Mouse (Mus musculus) kidney, postnatal 4 days (tissue): ENCODE measurements around the gene Ptpn13.
A peak's percentile ranks its signal among the peaks of the same experiment; 100 is the strongest.

ENCODE experiments used
- DNase-seq, 2 experiments: peaks; one replicate each; pipeline ENCODE4 v3.0.0; 2021; ENCODE audit warnings: mixed read lengths in 2 of 2

The Ptpn13 gene

DNA sequence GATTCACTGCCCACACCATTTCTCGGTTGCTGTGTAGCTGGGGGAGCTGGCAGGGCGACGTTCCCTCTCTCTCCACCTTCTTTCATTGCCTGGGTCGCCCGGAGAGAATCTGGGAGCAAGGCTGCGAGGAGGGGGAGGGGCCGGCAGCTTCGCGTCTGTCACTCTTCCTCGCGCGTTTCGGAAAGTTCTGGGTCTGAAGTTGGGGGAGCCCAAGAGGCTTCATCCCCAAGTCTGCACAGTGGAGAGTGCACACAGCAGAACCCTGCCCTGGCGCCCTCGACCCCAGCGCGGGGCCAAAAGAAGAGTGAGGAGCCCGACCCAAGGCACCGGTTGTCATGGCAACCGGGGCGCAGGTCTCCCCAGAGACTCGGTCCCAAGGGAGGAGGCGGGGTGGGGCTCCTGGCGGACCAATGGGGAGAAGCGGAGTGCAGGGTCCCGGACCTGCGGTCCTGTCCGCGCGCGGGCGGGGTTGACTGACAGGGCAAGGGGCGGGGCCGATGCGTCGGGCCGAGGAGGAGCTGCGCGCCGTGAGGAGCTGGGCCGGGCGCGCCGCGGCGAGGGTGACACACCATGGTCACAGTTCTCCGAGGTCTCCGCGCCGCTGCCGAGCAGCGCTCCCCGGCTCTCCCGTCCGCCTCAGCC lies at the start of gene Ptpn13:
Ptpn13 (plus strand) TSS at position 515 of the 642 bp plus-strand sequence.
- peak; percentile 98 to 99 for DNase-seq

DNA sequence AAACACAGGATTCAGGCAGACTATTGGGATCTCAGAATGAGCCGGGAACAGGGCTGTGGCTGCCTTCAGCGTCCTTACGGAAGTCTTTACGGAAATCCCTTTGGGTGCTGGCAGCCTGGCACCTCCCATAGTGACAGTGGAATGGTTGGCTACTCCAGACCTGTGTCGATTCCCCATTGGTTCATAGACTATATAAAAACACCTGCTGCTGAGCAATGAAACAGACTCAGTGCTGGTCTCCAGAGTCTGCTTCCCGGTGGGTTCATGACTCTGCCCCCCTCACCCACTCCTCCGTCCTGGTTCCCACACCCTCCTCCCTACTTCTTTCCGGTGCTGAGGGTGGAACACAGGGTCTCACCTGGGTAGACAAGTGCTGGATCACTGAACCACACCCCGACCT lies 49.8 kb upstream of the Ptpn13 start:
- peak in 1 of 2 experiments; percentile 42 for DNase-seq

DNA sequence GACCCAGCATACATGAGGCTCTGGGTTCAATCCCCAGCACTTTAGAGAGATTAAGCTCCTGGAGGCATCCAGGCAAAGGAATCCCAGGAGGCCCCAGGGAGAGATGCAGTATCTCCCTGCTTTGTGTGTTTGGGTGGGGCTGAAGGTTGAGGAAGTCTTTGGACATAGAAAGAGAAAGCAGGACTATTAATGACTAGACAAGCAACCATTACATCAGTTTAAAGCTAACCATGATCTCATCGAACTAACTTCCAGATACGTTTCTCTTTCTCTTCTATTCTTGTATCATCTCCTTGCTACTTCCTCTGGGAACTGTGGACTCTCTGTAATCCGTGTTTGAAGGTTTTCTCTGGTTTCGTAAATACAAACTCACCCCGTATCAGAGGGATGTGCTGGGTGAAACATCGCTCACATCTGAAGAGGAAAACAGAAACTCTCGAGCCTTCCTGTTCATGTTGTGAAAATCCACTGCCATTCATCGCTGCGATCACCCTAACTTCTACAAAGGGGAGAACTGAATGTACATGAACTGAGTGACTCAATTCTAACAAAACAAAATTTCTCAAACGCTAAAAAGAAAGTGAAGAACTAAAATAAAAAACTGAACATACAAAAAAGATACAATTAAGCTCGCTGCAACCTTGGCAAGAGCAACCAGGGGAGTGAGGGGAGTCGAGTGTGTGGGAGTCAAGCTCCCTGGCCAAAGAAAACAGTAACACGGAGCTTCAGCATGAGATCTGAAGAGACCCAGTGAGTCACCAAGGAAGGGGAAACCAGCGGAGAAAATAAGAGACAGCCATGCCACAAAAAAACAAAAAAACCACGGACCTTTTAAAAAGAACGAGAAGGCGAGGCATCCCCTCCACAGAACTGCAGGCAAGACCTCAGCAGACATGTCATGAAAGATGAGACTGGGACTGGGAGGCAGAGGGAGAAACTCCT lies 48.4 kb upstream of the Ptpn13 start:
- peak; percentile 66 to 73 for DNase-seq

DNA sequence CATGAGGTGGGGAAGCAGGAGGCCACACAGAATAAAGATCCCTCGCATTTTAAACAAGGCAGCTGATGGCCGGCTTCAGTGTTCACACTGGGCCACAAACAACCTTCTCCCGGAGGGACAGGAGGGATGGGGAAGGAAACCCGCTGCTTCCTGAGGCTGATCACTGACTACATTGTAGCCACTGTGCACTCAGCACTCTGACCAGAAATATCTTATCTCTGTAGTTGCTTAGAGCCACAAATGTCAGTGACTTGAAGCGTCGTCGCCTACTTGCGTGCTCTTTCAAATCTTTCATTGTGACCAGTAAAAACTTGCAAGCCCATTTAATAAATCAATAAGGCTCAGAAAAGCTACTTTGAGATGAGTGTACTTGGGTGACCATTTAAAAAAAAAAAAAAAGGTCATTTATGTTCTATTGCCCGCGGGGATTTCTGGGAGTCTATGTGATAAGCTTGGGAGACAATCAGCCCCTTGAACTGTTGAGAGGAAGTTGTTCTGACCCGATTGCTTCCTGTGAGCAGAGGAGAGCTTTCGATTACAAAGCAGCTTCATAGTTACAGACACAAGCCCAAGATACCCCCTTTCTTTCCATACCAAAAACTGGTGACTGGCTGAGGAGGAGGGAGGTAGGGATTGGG lies 47.4 kb upstream of the Ptpn13 start:
- DNase-seq, result no peak

DNA sequence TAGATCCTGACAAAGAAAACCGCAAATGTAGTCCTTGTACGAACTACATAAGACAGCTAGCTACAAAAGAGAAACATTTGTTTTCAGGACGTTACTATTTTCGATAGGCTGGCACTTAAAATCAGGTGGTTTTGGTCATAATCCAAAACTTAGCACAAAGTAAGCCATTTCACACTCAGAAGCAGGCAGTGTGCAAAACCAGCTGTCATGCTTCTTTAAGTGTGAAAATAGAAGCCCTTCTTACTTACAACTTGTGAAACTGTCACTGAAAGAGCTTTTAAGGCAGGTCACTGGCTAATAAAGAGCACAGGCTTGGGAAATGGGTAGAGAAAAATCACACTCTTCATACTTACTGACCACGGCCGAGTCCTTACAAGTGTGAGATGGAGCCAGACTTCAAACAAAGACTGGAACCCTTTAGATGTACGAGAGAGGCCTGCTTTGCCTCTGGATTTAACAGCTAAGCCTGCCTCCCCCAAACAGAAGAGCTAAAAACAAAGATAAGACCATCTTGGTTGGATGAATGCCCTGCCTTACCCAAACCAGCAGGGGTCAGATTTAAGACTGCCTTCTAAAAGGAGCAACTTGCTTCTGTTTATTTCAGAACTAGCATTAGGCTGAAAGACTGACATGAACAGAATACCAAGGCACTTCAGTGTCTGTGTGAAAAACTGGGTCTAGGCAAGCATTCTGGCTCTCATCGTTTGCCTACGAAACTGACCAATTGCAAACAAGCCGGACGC lies 44.0 kb upstream of the Ptpn13 start:
- no peak for DNase-seq

DNA sequence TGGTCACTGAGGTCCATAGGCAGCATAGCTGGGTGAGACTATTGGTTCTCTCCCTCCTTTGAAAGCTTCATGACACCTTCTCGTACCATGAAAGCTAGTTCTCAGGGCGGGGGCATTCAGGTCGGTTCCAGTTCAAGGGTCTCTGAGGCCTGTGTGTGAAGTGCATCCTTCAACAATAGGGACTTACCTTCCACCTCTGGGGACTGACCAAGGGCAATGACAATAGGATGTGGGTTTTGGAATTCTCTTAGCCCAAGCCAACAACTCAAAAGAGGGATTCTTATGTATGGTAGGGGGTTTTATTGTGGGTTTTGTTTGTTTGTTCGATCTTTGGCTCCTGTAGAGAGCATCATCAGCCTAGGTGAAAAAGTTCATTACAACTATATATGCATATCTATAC lies 42.0 kb upstream of the Ptpn13 start:
- no peak for DNase-seq

DNA sequence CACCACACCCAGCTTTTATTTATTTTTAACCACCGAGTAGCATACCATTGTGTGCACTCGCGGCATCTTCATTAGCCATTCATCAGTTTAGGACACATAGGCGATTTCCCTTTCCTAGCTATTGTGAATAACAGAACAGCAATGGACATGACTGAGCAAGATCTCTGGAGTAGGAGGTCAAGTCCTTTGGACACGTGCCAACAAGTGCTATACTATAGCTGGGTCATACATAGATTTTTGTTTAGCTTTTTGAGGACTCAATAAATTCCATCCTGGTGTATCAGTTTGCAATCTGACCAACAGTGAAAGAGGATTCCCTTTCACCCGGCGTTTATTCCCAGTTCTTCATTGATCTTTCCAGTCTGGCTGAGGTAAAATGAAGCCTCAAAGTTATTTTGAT lies 41.0 kb upstream of the Ptpn13 start:
- no peak for DNase-seq

DNA sequence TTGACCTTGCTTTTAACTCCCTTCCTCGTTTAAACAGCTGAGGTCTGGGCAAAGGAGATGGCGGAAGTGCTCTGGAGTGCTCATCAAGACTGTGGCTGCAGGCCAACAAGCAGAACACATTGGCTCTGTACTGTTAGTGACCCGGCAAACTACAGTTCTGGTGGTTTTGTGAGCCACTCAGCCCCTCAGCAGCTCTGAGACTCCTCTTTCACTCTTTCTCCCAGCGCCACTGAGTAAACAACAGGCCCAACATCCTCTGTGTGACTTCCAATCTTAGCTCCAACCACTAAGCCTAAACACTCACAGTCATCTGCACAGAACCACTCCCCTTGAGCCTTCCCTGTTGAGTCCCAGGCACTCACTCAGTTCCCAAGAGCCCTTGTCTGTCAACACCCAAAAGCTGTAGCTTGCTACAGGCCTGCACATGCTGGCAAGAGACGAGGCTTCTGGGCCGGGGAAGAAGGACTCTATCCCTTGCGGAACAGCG lies 37.4 kb upstream of the Ptpn13 start:
- peak; percentile 67 to 76 for DNase-seq

DNA sequence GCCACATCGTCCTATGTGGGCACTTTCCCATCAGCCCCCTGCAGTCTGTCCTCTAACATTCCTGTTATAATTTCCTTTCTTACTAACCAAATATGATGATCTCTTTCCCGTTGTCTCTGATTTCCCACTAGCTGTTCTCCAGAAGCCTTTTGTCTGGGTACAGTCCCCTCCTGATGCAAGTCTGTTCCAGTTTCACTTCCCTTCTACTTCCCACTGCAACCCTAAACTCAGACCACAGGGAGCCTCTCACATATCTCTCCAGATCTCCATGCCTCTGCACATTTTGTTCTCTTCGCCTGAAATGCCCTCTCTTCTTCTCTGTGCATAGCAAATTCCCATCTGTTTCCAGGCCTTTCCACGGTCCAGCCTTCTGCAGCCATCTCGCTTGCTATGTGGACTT lies 35.6 kb upstream of the Ptpn13 start:
- DNase-seq, result no peak

DNA sequence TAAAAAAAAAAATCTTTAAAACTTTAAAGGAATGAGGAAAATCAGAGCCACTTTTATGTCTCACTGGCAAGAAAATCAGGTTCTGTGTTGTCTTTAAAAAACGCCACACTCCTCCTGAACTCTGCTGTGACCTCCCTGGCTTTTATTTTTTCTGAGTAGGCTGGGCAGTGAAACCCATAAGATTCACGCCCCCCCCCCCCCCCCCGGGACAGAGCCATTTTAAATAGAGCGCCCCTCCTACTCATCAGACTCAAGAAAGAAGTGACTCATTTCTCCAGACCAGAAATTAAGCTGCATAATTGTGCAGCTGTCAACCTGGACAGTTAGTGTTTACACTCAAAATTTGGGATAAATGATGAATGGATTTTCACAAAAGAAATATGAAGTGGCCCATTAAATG lies 31.8 kb upstream of the Ptpn13 start:
- DNase-seq, result no peak

DNA sequence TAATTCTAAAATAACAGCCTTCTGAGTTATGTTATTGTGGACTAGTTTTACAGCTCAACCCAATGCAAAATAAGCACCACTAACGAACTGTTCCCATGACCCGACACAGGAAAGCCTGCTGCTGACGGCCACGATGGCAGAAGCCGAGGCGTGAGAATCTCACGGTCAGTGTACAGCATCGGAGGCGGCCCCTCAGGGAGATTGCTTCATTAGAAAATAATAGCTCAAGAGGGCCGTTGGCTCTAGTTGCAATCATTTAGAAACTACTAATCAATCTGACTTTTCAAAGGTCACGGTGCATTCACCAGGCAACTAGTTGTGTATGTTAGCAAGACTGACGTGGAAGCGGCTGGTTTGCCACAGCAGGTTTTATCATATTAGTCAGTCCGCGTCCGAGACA lies 31.2 kb upstream of the Ptpn13 start:
- DNase-seq, result peak; percentile 27 to 55

DNA sequence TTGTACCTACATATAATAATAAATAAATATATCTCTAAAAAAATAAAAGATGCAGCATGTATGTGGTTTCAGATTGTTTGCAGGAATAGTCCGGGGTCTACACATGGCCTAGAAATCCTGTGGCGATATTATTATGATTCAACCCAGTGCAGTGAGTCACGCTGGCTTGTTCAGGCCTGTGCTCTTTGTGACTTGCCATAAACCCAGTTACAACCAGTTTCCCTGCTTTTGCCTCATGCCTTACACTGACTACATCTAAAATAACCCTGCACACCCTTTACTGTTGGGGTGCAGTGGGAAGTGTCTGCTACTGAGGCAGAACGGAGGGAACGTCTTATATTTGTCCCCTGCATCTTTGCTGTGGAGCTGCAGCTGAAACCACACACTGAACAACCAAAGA lies 29.3 kb upstream of the Ptpn13 start:
- DNase-seq, result no peak

DNA sequence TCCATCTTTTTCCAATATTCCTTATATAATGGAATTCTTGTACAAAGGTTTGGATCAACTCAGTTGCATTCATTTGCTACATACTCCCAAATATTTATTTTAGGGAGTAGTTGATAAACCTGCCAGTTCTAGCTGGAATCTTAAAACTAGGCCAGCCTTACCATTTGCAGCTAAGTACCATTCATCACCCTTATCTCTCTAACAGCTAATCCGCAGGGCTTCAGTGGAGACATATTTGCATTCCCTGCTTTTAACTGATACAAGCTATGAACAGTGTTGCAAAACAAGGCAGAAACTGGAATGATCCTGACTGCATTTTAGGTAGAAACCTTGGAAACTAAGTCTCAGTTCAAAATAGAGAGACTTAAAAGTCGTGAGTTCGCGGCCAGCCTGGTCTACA lies 27.6 kb upstream of the Ptpn13 start:
- DNase-seq, result no peak

DNA sequence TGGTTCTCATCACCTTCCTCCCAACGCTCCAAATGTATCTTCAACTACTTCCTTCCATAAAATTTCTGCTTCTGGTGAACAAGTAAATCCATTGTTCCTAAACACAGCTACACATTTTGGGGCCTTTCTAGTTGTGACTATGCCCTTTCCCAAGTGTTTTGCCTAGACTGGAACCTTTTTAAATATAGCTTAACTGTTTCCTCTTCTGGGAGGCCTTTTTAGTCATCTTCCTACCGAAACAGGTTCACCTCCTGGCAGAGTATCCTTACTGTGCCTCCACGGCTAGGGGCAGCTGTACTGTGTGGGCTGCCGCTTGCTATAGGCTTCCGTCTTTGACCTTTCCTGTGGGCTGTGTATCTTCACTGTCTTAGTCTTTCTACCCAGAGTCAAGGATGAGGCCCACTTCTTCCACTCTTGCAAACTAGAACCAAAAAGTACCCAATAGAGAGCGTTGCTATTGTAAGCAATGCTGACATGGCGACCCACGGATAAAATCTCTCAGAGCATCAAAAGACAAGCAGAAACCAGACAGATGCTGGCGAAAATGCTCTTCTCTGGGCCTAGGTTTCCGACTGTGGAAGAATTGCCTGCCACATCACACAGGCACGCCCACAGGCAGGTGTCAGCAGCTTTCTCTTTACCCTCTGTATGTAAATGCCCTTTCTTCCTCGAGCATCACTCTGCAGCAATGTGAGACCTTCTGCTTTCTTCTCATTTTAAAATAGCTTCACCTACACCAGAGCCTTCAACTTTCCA lies 20.6 kb upstream of the Ptpn13 start:
- DNase-seq, result no peak

DNA sequence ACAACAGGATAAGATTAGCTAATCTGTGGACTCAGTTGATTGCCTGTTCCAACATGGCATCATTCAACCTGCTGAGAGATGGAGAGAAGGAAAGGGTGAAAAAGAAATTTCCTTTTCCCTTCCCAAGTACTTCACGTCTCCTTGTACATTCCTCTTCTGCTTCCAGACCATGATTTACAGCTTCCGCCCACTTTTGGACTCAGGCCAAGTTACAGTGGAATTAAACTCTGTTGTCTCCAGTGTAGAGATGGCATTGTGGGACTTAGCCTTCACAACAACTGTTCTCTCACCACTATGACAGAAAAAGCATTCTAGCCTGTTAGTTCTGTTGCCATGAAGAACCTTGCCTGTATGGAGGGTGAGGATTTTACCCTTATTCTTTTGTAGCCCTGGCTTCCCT lies 19.1 kb upstream of the Ptpn13 start:
- DNase-seq, result peak; percentile 60 to 67

DNA sequence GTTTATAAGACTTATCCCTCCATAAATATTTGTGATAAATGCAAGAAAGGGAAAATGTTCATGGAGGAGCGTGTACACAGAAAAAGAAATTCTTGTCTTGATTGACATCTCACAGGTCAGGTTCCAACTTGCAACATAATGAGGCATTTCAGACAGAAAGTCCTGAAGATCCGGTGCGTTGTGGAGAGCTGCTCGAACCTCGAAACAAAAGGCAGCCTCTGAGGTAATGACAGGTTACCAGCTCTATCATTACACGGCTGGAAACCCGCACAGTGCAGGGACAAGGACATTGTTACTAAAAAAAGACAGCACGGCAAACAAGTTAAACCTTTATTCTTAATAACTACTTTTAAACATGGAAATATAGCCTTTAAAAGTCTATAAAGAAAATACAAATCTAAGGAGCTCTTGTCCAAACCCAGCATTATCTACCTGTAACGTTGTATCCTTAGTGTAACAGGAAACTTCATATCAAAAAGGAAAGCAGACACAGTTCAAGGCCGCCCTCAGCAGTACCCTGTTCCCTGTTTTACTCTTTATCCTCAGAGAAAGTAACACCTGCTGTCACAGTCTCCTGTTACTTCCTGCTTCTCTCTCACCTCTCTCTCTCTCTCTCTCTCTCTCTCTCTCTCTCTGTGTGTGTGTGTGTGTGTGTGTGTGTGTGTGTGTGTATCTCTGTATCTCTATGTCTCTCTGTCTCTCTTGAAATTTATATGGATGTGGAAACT lies 12.8 kb upstream of the Ptpn13 start:
- no peak for DNase-seq

DNA sequence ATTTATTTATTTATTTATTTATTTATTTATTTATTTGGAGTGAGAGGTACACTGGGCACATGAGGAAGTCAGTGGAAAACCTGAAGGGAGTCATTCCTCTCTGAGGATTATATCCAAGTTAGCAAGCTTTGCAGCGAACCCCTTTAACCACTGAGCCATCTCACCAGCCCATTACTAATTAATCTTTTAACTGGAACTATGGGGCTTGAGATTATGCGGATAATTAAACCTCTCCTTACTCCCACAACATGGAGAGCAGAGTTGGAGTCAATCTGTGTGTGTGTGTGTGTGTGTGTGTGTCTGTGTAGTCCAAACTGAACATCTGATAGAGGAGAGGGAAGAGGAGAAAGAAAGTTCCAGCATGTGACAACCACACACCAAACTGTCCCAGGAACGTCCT lies 10.4 kb upstream of the Ptpn13 start:
- peak; percentile 57 to 67 for DNase-seq

DNA sequence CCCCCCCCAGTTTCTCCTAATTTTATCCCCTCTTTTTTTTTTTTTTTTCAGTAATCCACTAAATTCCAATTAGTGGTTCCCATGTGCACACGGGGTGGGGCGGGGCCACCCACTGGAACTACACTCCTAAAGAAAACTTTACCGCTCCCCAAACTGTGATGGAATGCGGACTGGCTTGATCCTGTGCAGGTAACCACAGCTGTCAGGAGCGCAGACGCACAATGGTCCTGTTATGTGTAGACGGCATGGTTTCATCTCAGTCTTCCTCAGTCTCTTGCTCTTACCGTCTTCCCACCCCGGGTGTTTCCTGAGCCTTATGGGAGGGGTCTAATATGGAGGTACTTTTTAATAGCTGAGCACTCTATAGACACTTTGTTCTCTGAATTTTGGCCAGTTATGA lies 7.0 kb upstream of the Ptpn13 start:
- no peak for DNase-seq

DNA sequence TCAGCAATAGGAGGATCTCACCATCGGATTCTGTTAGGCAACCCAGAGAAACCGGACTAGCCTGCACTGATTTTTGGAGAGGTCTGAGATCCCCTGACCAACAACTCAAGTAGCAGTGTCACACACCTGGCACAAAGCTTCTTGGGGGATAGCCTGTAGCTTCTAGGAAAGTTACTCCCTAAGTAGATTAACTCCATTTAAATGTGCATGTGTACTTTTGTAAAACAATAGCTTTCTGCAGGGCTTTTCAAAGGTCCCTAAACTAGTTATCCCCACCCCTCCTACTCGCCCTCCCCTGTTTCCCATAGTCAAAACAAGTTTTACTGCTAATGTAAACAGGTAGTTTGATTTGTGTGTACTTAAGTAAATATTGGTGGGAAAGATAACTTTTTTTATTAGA lies 6.1 kb upstream of the Ptpn13 start:
- DNase-seq, result no peak

DNA sequence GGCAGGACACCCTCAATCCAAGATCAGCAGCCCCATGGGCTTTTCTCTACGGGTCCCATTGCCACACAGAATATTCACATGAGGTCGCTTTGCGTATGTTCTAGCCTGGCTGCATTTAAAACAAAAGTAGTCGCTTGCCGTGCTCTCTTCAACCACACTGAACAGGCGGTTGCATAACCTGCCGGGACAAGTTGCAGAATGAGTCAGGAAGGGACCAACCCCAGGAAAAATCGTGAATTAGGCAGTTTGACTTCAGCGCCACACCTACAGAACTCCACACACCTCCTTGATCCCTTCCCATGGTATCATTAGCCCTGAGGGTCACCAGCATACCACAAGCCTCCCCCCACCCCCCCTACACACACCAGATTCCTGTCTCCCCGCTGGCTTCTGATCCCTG lies 4.4 kb upstream of the Ptpn13 start:
- peak; percentile 35 to 44 for DNase-seq

DNA sequence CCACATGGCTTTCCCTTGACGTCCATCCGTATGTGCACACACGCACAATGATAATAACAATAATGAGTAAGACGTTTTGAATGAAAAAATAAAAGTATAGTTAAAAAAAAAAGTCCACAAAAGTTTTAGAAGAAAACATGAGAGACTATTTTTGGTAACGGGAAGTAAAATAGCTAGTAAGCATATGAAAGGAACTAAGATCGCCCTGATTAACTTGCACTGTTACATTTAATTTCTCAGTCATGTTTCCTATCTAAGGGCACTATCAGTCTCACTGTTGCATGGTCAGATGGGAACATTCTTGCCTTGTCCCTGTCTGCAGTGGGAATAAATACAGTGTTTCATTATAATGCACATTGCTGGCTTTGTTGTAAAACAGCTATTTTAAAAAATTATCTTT lies 2.4 kb upstream of the Ptpn13 start:
- DNase-seq, result no peak
